Mouse (Mus musculus) small intestine, adult 2 months (tissue): ENCODE results near the gene Hspg2. TPM values are rescaled to one million over a fixed set of nuclear protein-coding genes. Genes with fewer than 3 reads are reported as not detected.
A peak's percentile ranks its signal among the peaks of the same experiment; 100 is the strongest.

Source experiments
- H3K27ac ChIP-seq: fragments of 200-500 bp; 2 replicates; pipeline ENCODE4 v1.5.1; 2012; ENCODE audit warnings: low read depth, low read length, control low read depth, inconsistent platforms; ENCODE audit not compliant: insufficient read depth
- H3K27me3 ChIP-seq: fragments of 200-500 bp; 2 replicates; pipeline ENCODE4 v1.6.1; 2012; ENCODE audit warnings: mild to moderate bottlenecking, moderate library complexity, low read length, inconsistent platforms; ENCODE audit not compliant: control insufficient read depth, insufficient read depth
- H3K36me3 ChIP-seq: fragments of 200-500 bp; 2 replicates; pipeline ENCODE4 v1.6.1; 2012; ENCODE audit warnings: mild to moderate bottlenecking, low read length, control low read depth, inconsistent platforms; ENCODE audit not compliant: control insufficient read depth, insufficient read depth
- H3K4me1 ChIP-seq: fragments of 200-500 bp; 2 replicates; pipeline ENCODE4 v1.6.1; 2012; ENCODE audit warnings: low read length, inconsistent platforms, mixed read lengths; ENCODE audit not compliant: control insufficient read depth, insufficient read depth, insufficient read length
- H3K4me3 ChIP-seq: fragments of 200-500 bp; 2 replicates; pipeline ENCODE4 v1.5.1; 2012; ENCODE audit warnings: low read depth, mild to moderate bottlenecking, control low read depth, inconsistent platforms, low read length, moderate library complexity
- CTCF ChIP-seq: fragments of 200-500 bp; IDR thresholded peaks from 2 replicates; pipeline ENCODE4 v1.5.1; 2012; ENCODE audit warnings: low read depth, mild to moderate bottlenecking, control low read depth, inconsistent platforms, low read length, moderate library complexity, mixed read lengths; ENCODE audit not compliant: insufficient replicate concordance, insufficient read length; ENCODE audit errors: extremely low read depth
- POLR2A ChIP-seq: fragments of 200-500 bp; IDR thresholded peaks from 2 replicates; pipeline ENCODE4 v1.6.1; 2012; ENCODE audit warnings: low read depth, mild to moderate bottlenecking, control low read depth, inconsistent platforms, low read length, moderate library complexity
- WGBS: fragments of 180-500 bp; shearing (Covaris S2); methylation state at CpG from one replicate; pipeline ENCODE4 v1.1.7; 2018; 5-methylcytosine and 5-hydroxymethylcytosine counted together
- polyA plus RNA-seq: library from polyadenylated mRNA; depleted of rRNA; stranded (reverse); fragments of >200 nt; gene quantifications from 2 replicates; pipeline ENCODE4 v1.2.3, GENCODE M21; 2012

Hspg2 gene
- polyA plus RNA-seq, 1 experiment: 40.5 TPM

- no peak overlapping the region for H3K27ac ChIP-seq
Measured at GRCm38 (mm10) chr4:137461217-137461616, 7.4 kb upstream of the Hspg2 start.

GRCm38 (mm10) chr4:137461981-137462690 is 6.4 kb upstream of the Hspg2 start:
- Histone ChIP-seq H3K4me3 (no peak overlapping the region), H3K4me1 (peaks cover 15% of the 10 kb centered on the region; the same call in 1 of the 2 replicates), H3K27me3 (no peaks in the 10 kb centered on the region), H3K27ac (no peak overlapping the region), H3K36me3 (no peaks in the 10 kb centered on the region)
- no peak for TF ChIP-seq CTCF
- no peak for TF ChIP-seq POLR2A
- WGBS: 48% methylated on average over 16 of the region's 16 CpGs

More at GRCm38 (mm10) chr4:137461217-137461616, 7.4 kb upstream of the Hspg2 start:
- H3K4me1 ChIP-seq: peaks cover 18% of the 10 kb centered on the region; the same call in 1 of the 2 replicates
- TF ChIP-seq CTCF: no peak
- no peak for TF ChIP-seq POLR2A
- H3K27me3 ChIP-seq: no peaks in the 10 kb centered on the region
- WGBS: 84% methylated on average over 4 of the region's 4 CpGs
- no peak overlapping the region for H3K4me3 ChIP-seq
- no peaks in the 10 kb centered on the region for H3K36me3 ChIP-seq

GRCm38 (mm10) chr4:137465125-137465787 is 3.3 kb upstream of the Hspg2 start:
- 68% methylated on average over 13 of the region's 13 CpGs for WGBS
- TF ChIP-seq CTCF (no peak), POLR2A (no peak)
- H3K4me3 ChIP-seq: no peak overlapping the region
- H3K27me3 ChIP-seq: no peaks in the 10 kb centered on the region
- no peaks in the 10 kb centered on the region for H3K36me3 ChIP-seq
- H3K4me1 ChIP-seq: peaks cover 8% of the 10 kb centered on the region
- peak overlapping the region; percentile 41 for H3K27ac ChIP-seq

GRCm38 (mm10) chr4:137466991-137467390 is 1.6 kb upstream of the Hspg2 start:
- 90% methylated on average over 4 of the region's 4 CpGs for WGBS
- Histone ChIP-seq H3K4me1 (peaks cover 8% of the 10 kb centered on the region), H3K4me3 (no peak overlapping the region), H3K36me3 (no peaks in the 10 kb centered on the region), H3K27me3 (no peaks in the 10 kb centered on the region), H3K27ac (0 out of 2 replicates have a peak overlapping the region, but pooled peaks have one; percentile 14)
- TF ChIP-seq POLR2A: no peak
- no peak for TF ChIP-seq CTCF

- WGBS: 94% methylated on average over 2 of the region's 2 CpGs
- Histone ChIP-seq H3K27ac (no peak overlapping the region; the same call in 1 of the 2 replicates), H3K36me3 (no peaks in the 10 kb centered on the region), H3K4me1 (peaks cover 8% of the 10 kb centered on the region), H3K4me3 (no peak overlapping the region), H3K27me3 (no peaks in the 10 kb centered on the region)
- TF ChIP-seq POLR2A: no peak
- no peak for TF ChIP-seq CTCF
Measured at GRCm38 (mm10) chr4:137467525-137467924, 1.0 kb upstream of the Hspg2 start.

GRCm38 (mm10) chr4:137469081-137469844 is 694 bp downstream of the Hspg2 start:
- no peaks in the 10 kb centered on the region for H3K27me3 ChIP-seq
- WGBS: 7% methylated on average over 20 of the region's 20 CpGs
- H3K4me3 ChIP-seq: peak overlapping the region; percentile 90
- peak overlapping the region; percentile 48 for H3K27ac ChIP-seq
- H3K4me1 ChIP-seq: peaks cover 12% of the 10 kb centered on the region
- TF ChIP-seq CTCF (no peak), POLR2A (no peak)
- H3K36me3 ChIP-seq: no peaks in the 10 kb centered on the region
